Mouse (Mus musculus) brain, embryonic 14.5 days (tissue): ENCODE results near the gene Tox2.

Experiments used
- CTCF ChIP-seq: fragments of 200-500 bp; IDR thresholded peaks from 2 replicates; pipeline ENCODE4 v1.5.1; 2012; ENCODE audit warnings: inconsistent platforms, mild to moderate bottlenecking, moderate library complexity, borderline replicate concordance; ENCODE audit not compliant: insufficient read depth, insufficient read length; ENCODE audit errors: extremely low read depth
- POLR2A ChIP-seq: fragments of 200-500 bp; IDR thresholded peaks from 2 replicates; pipeline ENCODE4 v1.6.1; 2012; ENCODE audit warnings: mild to moderate bottlenecking, inconsistent platforms, borderline replicate concordance; ENCODE audit not compliant: poor library complexity, insufficient read depth, insufficient read length, severe bottlenecking; ENCODE audit errors: extremely low read depth

GRCm38 (mm10) chr2:163192485-163192884, 10.4 kb upstream of the Tox2 start:
- TF ChIP-seq CTCF = no peak
- no peak for TF ChIP-seq POLR2A
